Mouse (Mus musculus) ZHBTc4 (cell line): ENCODE results near the gene Gm21783.
"Not testable (repeated sequence)": the region's sequence is repeated elsewhere in the genome, so short reads cannot be mapped to it uniquely, and the experiment has no call there.

Experiments
- DNase-seq: peaks from one replicate; pipeline ENCODE4 v3.0.0-alpha.2; 2011; ENCODE audit warnings: low read depth, low spot score

Gm21783 gene

DNA sequence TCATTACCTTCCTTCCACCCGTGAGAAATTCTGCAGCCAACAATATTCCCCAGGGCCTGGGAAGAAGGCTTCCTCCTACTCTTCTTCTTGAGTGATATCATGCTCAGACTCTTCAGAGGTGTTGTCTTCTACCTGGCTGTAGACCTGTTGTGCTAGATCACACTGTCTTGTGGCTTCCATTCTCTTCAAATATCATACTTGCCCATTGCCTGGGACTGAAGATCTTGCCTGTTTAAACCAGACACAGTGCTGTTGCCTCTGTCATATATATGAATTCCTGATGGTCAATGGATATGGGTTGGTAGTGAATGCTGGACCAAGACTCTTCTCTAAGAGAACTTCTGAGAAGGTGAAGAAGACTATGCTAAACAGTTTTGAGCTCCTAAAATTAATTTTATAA is at the start of gene Gm21783:
Gene Gm21783, minus strand, starts transcription at position 101 of the 400 bp plus-strand sequence.
- DNase-seq, result not testable (repeated sequence)
